Mouse (Mus musculus) spleen, adult 2 months (tissue): ENCODE data around the gene Arid4b.

ENCODE experiments used
- CTCF ChIP-seq: fragments of 200-500 bp; IDR thresholded peaks from 2 replicates; pipeline ENCODE4 v1.5.1; 2011; ENCODE audit warnings: mild to moderate bottlenecking, inconsistent platforms; ENCODE audit not compliant: insufficient read depth, insufficient read length, insufficient replicate concordance; ENCODE audit errors: extremely low read depth
- POLR2A ChIP-seq: fragments of 200-500 bp; IDR thresholded peaks from 2 replicates; pipeline ENCODE4 v1.6.1; 2011; ENCODE audit warnings: low read depth, low read length, inconsistent platforms

GRCm38 (mm10) chr13:14177989-14178388 lies 115.0 kb downstream of the Arid4b start:
- TF ChIP-seq CTCF (no peak), POLR2A (no peak)
